Mouse (Mus musculus): ENCODE measurements at regions not wholly inside any gene's neighbourhood (a gene's known extent, or its start where the extent isn't known, plus 50 kb on each side); places are given as distances from the start of the nearest gene placed in this dataset.

DNA sequence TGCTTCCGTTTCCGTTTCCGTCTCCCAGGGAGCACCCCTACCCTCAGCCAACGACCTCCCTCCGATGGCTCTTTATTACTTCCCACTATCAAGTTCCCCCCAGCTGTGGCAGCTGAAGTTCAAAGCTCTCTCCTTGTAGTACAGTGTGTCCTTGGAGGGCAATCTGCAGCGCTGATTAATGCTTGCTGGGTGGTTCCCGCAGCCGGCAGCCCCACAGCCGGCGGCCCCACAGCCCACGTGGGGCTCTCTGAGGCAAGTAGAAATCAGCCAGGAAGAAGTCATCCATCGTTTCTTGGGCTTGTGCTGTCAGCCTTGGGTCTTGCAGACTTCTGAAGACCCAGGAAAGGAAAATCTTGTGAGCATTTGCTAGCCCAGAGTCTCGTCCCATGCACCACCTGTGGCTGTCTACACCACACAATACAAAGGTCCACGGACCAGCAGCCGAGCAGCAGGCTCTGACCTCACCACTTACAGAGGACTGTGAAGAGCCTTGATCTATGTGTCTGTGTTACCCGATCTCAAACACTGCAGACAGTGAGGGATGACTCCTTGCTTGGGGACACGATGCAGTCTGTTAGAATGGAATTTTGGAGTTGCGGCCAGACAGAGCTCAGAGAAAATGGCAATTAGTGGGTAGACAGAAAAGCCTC, 178.5 kb downstream of the Gadd45g start:
- no peak for TF ChIP-seq POLR2A (IDR thresholded peaks at IDR 0.05; ENCODE audit: insufficient read depth, low read depth, low read length)
- no peak for TF ChIP-seq CTCF (IDR thresholded peaks at IDR 0.05; ENCODE audit: insufficient read depth, low read depth, low read length)
- Histone ChIP-seq H3K27ac (ENCODE audit: insufficient read depth, low read depth, low read length) (no peak overlapping the region), H3K4me3 (ENCODE audit: insufficient read depth, low read depth, low read length) (no peak overlapping the region), H3K4me1 (ENCODE audit: control insufficient read depth, insufficient read depth, low read length) (peaks cover 24% of the 10 kb centered on the region)
- 35% methylated on average over 18 of the region's 18 CpGs for WGBS

GRCm38 (mm10) chr13:52025482-52025848, 179.0 kb downstream of the Gadd45g start:
- no peak overlapping the region for H3K4me3 ChIP-seq (ENCODE audit: insufficient read depth, low read depth, low read length)
- TF ChIP-seq CTCF (IDR thresholded peaks at IDR 0.05; ENCODE audit: insufficient read depth, low read depth, low read length) (no peak), POLR2A (IDR thresholded peaks at IDR 0.05; ENCODE audit: insufficient read depth, low read depth, low read length) (no peak)
- no peak overlapping the region for H3K27ac ChIP-seq (ENCODE audit: insufficient read depth, low read depth, low read length)
- peaks cover 24% of the 10 kb centered on the region for H3K4me1 ChIP-seq (ENCODE audit: control insufficient read depth, insufficient read depth, low read length)
- 89% methylated on average over 5 of the region's 5 CpGs for WGBS

- no peak overlapping the region for H3K4me3 ChIP-seq (ENCODE audit: insufficient read depth, low read depth, low read length)
- 94% methylated on average over 7 of the region's 7 CpGs for WGBS
- H3K4me1 ChIP-seq (ENCODE audit: control insufficient read depth, insufficient read depth, low read length), result peaks cover 24% of the 10 kb centered on the region
- H3K27ac ChIP-seq (ENCODE audit: insufficient read depth, low read depth, low read length), result no peak overlapping the region
- TF ChIP-seq CTCF (IDR thresholded peaks at IDR 0.05; ENCODE audit: insufficient read depth, low read depth, low read length) (no peak), POLR2A (IDR thresholded peaks at IDR 0.05; ENCODE audit: insufficient read depth, low read depth, low read length) (no peak)
These were observed 179.8 kb downstream of the Gadd45g start for GRCm38 (mm10) chr13:52026291-52026690.

DNA sequence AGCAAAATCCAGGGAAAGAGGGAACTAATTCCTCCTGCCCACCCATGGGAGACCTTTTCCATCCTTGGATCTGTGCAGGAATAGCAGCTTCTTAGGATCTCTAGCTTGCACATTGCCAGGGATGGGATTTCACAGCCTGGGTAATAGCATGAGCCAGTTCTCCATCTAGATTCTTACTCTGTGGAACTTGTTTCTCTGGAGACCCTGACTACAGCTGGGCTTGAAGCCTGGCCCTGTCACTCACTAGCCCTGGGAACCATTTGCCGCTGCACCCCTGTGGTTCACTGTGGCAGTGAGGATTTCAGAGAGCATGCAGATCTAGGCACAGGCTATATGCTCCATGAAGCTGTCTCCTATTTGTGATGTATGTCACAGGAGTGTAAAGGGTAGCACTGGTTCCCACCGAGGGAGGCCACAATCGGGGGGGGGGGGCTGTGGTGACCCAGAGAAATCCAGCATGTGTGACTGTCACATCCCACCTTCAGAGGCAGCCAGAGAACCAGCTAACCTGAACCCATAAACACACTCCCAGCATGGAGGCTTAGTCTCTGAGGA, 183.5 kb downstream of the Gadd45g start:
- Histone ChIP-seq H3K4me3 (ENCODE audit: insufficient read depth, low read depth, low read length) (no peak overlapping the region), H3K4me1 (ENCODE audit: control insufficient read depth, insufficient read depth, low read length) (peaks cover 10% of the 10 kb centered on the region), H3K27ac (ENCODE audit: insufficient read depth, low read depth, low read length) (no peak overlapping the region)
- 63% methylated on average over 3 of the region's 3 CpGs for WGBS
- no peak for TF ChIP-seq POLR2A (IDR thresholded peaks at IDR 0.05; ENCODE audit: insufficient read depth, low read depth, low read length)
- no peak for TF ChIP-seq CTCF (IDR thresholded peaks at IDR 0.05; ENCODE audit: insufficient read depth, low read depth, low read length)

GRCm38 (mm10) chr13:52031465-52031864, 185.0 kb downstream of the Gadd45g start:
- Histone ChIP-seq H3K4me3 (ENCODE audit: insufficient read depth, low read depth, low read length) (no peak overlapping the region), H3K4me1 (ENCODE audit: control insufficient read depth, insufficient read depth, low read length) (peaks cover 2% of the 10 kb centered on the region), H3K27ac (ENCODE audit: insufficient read depth, low read depth, low read length) (no peak overlapping the region)
- TF ChIP-seq CTCF (IDR thresholded peaks at IDR 0.05; ENCODE audit: insufficient read depth, low read depth, low read length), result no peak
- no peak for TF ChIP-seq POLR2A (IDR thresholded peaks at IDR 0.05; ENCODE audit: insufficient read depth, low read depth, low read length)
- 87% methylated on average over 5 of the region's 5 CpGs for WGBS

DNA sequence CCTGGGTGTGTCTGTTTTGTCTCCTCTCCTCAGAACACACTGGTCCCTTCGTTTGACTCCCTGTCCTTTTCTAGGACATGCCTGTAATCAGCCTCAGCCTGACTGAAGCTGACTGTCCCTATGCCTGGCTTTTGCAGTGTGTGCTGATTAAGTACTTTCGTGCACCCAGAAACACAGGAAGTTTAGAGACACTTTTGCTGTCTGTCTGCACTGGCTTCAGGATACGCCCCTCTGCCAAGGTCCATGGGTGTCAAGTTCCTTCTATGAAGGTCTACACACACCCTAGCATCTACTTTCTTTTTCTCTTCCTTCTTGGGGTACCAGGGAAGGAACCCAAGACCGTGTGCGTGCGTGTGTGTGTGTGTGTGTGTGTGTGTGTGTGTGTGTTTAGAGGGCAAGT, 189.3 kb downstream of the Gadd45g start:
- Histone ChIP-seq H3K4me3 (ENCODE audit: insufficient read depth, low read depth, low read length) (no peak overlapping the region), H3K4me1 (ENCODE audit: control insufficient read depth, insufficient read depth, low read length) (peaks cover 3% of the 10 kb centered on the region), H3K27ac (ENCODE audit: insufficient read depth, low read depth, low read length) (no peak overlapping the region)
- TF ChIP-seq POLR2A (IDR thresholded peaks at IDR 0.05; ENCODE audit: insufficient read depth, low read depth, low read length) (no peak), CTCF (IDR thresholded peaks at IDR 0.05; ENCODE audit: insufficient read depth, low read depth, low read length) (no peak)
- WGBS, result 85% methylated on average over 6 of the region's 6 CpGs

DNA sequence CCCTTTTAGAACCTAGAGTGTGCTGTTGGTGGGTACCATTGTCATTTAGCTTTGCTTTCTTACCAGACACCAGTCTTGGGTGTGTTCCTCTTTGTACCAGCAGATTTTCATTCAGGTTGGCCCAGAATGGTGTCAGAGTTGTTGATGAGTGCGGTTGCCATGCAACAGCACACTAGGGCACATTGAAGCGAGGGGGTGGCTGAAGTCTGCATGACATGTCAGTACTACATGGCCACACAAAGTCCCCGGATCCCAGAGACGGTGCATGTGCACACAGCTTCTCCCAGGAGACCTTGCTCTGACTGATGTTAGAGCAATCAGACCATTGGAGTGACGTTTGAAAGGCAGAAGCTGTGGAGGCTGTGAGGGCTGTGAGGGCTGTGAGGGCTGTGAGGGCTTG, 189.9 kb downstream of the Gadd45g start:
- 58% methylated on average over 5 of the region's 5 CpGs for WGBS
- peaks cover 5% of the 10 kb centered on the region for H3K4me1 ChIP-seq (ENCODE audit: control insufficient read depth, insufficient read depth, low read length)
- no peak overlapping the region for H3K27ac ChIP-seq (ENCODE audit: insufficient read depth, low read depth, low read length)
- TF ChIP-seq POLR2A (IDR thresholded peaks at IDR 0.05; ENCODE audit: insufficient read depth, low read depth, low read length), result no peak
- no peak overlapping the region for H3K4me3 ChIP-seq (ENCODE audit: insufficient read depth, low read depth, low read length)

DNA sequence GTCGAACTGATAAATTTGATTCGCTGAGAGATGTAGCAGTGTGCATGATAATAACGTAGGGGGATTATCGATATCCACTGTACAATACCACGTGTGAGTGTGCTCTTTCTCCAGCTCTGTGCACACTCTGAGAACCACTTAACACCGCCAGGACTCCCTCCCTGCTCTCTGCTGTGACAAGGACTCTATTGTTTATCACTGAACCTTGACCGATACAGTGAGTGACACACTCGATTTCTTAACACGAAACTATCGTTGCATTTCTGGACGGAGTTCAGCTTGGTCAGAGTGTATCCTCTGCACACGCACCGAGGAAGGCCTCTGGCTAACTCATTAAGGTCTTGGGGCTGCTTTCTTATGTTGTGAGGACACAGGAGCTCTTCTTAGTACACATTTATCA, 190.7 kb downstream of the Gadd45g start:
- Histone ChIP-seq H3K27ac (ENCODE audit: insufficient read depth, low read depth, low read length) (no peak overlapping the region), H3K4me3 (ENCODE audit: insufficient read depth, low read depth, low read length) (no peak overlapping the region), H3K4me1 (ENCODE audit: control insufficient read depth, insufficient read depth, low read length) (peaks cover 11% of the 10 kb centered on the region)
- WGBS, result 63% methylated on average over 13 of the region's 13 CpGs
- TF ChIP-seq CTCF (IDR thresholded peaks at IDR 0.05; ENCODE audit: insufficient read depth, low read depth, low read length) (no peak), POLR2A (IDR thresholded peaks at IDR 0.05; ENCODE audit: insufficient read depth, low read depth, low read length) (no peak)

- TF ChIP-seq POLR2A (IDR thresholded peaks at IDR 0.05; ENCODE audit: insufficient read depth, low read depth, low read length), result no peak
- TF ChIP-seq CTCF (IDR thresholded peaks at IDR 0.05; ENCODE audit: insufficient read depth, low read depth, low read length), result no peak
- no peak overlapping the region for H3K27ac ChIP-seq (ENCODE audit: insufficient read depth, low read depth, low read length)
- peaks cover 18% of the 10 kb centered on the region for H3K4me1 ChIP-seq (ENCODE audit: control insufficient read depth, insufficient read depth, low read length)
- H3K4me3 ChIP-seq (ENCODE audit: insufficient read depth, low read depth, low read length), result no peak overlapping the region
- WGBS, result 57% methylated on average over 15 of the region's 15 CpGs
These were observed 195.3 kb downstream of the Gadd45g start for GRCm38 (mm10) chr13:52041467-52042421.

Data from olfactory bulb, adult 2 months (tissue).